Mouse (Mus musculus) midbrain, embryonic 13.5 days (tissue): ENCODE data around the gene Acvr1b. TPM values are rescaled to one million over a fixed set of nuclear protein-coding genes. Genes with fewer than 3 reads are reported as not detected.
A peak's percentile ranks its signal among the peaks of the same experiment; 100 is the strongest.

ENCODE experiments used
- ATAC-seq: fragments of 200-750 bp; cut with Nextera tagmentation; 2 replicates; pipeline ENCODE4 v1.8.0; 2017; ENCODE audit warnings: mild to moderate bottlenecking, moderate TSS enrichment, moderate library complexity
- H3K27ac ChIP-seq: fragments of 300-500 bp; sonication (generic); 2 replicates; pipeline ENCODE4 v1.5.1; 2015; ENCODE audit warnings: inconsistent platforms, mild to moderate bottlenecking, moderate library complexity
- H3K27me3 ChIP-seq: fragments of 300-500 bp; sonication (generic); 2 replicates; pipeline ENCODE4 v1.6.1; 2015; ENCODE audit warnings: mild to moderate bottlenecking, inconsistent platforms
- H3K36me3 ChIP-seq: fragments of 300-500 bp; sonication (generic); 2 replicates; pipeline ENCODE4 v1.6.1; 2015; ENCODE audit warnings: mild to moderate bottlenecking, inconsistent platforms
- H3K4me1 ChIP-seq: fragments of 300-500 bp; sonication (generic); replicated peaks from 2 replicates; pipeline ENCODE4 v1.6.1; 2015; ENCODE audit warnings: inconsistent platforms
- H3K4me2 ChIP-seq: fragments of 300-500 bp; sonication (generic); replicated peaks from 2 replicates; pipeline ENCODE4 v1.6.1; 2015; ENCODE audit warnings: moderate library complexity, mild to moderate bottlenecking, inconsistent platforms
- H3K4me3 ChIP-seq: fragments of 300-500 bp; sonication (generic); replicated peaks from 2 replicates; pipeline ENCODE4 v1.5.1; 2015; ENCODE audit warnings: mild to moderate bottlenecking, inconsistent platforms
- H3K9ac ChIP-seq: fragments of 300-500 bp; sonication (generic); replicated peaks from 2 replicates; pipeline ENCODE4 v1.6.1; 2015; ENCODE audit warnings: mild to moderate bottlenecking, inconsistent platforms
- H3K9me3 ChIP-seq: fragments of 300-500 bp; sonication (generic); 2 replicates; pipeline ENCODE4 v1.6.1; 2016; ENCODE audit warnings: mild to moderate bottlenecking, inconsistent platforms
- WGBS: fragments of 180-500 bp; shearing (Covaris S2); methylation state at CpG from one replicate; pipeline ENCODE4 v1.1.7; 2015; 5-methylcytosine and 5-hydroxymethylcytosine counted together
- polyA plus RNA-seq: library from polyadenylated mRNA; unstranded; fragments of >200 nt; fragmentation: Nextera tagmentation; extraction: Ambion mirVana; gene quantifications from 2 replicates; pipeline ENCODE4 v1.2.1, GENCODE M21; 2015

Gene Acvr1b
- polyA plus RNA-seq, 1 experiment from 2014 or later: 19.2 TPM

DNA sequence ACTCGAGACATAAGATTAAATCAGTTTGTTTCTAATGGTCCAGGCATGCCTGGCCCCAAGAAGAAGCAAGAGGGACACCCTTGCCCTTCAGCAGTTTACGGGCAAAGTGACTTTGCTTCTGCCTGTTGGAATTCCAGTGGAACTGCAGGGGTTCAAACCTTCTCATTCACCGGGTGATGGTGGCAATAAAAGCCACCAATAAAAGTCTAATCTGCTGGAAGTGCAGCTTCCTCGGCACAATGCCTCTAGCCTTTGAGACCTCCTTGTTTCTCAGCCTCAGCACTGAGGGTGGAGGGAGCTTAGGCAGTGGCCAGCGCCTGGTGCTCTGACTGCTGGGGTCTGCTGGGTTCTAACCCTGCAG lies 7.2 kb downstream of the Acvr1b start:
- 0 out of 2 replicates have a peak overlapping the region, but pooled peaks have one; percentile 25 for H3K27ac ChIP-seq
- H3K4me3 ChIP-seq: no peak overlapping the region
- H3K27me3 ChIP-seq: no peaks in the 10 kb centered on the region
- H3K36me3 ChIP-seq: peaks cover 10% of the 10 kb centered on the region
- H3K4me1 ChIP-seq: peaks cover 68% of the 10 kb centered on the region
- H3K9me3 ChIP-seq: 0 out of 2 replicates have a peak, but pooled peaks cover 4% of the 10 kb centered on the region
- WGBS: 17% methylated on average over 5 of the region's 5 CpGs
- H3K4me2 ChIP-seq: peak overlapping the region; percentile 15; the same call in 1 of the 2 replicates
- no peak for ATAC-seq
- H3K9ac ChIP-seq: peak overlapping the region; percentile 19; the same call in 1 of the 2 replicates

DNA sequence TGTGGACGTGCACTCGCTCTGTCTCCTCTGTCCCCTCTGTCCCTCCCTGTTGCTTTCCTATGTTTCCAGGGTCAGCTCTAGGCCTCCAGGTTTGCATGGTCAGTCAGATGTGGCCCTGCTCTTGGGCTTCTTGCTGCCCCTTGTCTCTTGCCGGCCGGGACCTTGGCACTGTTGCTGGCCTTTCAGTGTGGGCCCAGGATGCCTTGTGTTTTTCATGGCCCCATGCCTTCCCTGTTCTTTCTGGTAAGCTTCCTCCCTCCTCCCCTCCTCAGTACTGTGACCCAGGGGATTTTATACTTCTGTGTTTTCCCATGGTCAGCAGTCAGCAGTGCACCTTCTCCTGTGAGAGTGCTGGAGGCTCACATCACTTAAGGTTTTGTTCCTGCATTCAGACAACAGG lies 7.6 kb downstream of the Acvr1b start:
- Histone ChIP-seq H3K4me2 (peak overlapping the region; percentile 15; the same call in 1 of the 2 replicates), H3K9ac (peak overlapping the region; percentile 19; the same call in 1 of the 2 replicates), H3K4me3 (no peak overlapping the region), H3K9me3 (0 out of 2 replicates have a peak, but pooled peaks cover 4% of the 10 kb centered on the region), H3K4me1 (peaks cover 64% of the 10 kb centered on the region), H3K27ac (0 out of 2 replicates have a peak overlapping the region, but pooled peaks have one; percentile 25), H3K36me3 (peaks cover 10% of the 10 kb centered on the region), H3K27me3 (no peaks in the 10 kb centered on the region)
- ATAC-seq: no peak
- WGBS: 14% methylated on average over 4 of the region's 4 CpGs

GRCm38 (mm10) chr15:101182676-101183075 lies 8.8 kb downstream of the Acvr1b start:
- WGBS: 70% methylated on average over 5 of the region's 5 CpGs
- Histone ChIP-seq H3K4me1 (peaks cover 54% of the 10 kb centered on the region), H3K27ac (no peak overlapping the region; the same call in 1 of the 2 replicates), H3K4me3 (no peak overlapping the region), H3K9me3 (0 out of 2 replicates have a peak, but pooled peaks cover 4% of the 10 kb centered on the region), H3K27me3 (no peaks in the 10 kb centered on the region), H3K9ac (no peak overlapping the region), H3K36me3 (peaks cover 10% of the 10 kb centered on the region), H3K4me2 (no peak overlapping the region)
- ATAC-seq: no peak

GRCm38 (mm10) chr15:101184300-101184699 lies 10.4 kb downstream of the Acvr1b start:
- Histone ChIP-seq H3K36me3 (peaks cover 10% of the 10 kb centered on the region), H3K4me1 (peaks cover 41% of the 10 kb centered on the region), H3K4me3 (no peak overlapping the region), H3K9ac (no peak overlapping the region), H3K27ac (no peak overlapping the region), H3K9me3 (0 out of 2 replicates have a peak, but pooled peaks cover 4% of the 10 kb centered on the region), H3K27me3 (no peaks in the 10 kb centered on the region), H3K4me2 (no peak overlapping the region)
- 99% methylated on average over 8 of the region's 8 CpGs for WGBS
- no peak for ATAC-seq

GRCm38 (mm10) chr15:101185549-101185948 lies 11.7 kb downstream of the Acvr1b start:
- Histone ChIP-seq H3K9ac (no peak overlapping the region), H3K4me1 (peaks cover 40% of the 10 kb centered on the region), H3K4me2 (no peak overlapping the region), H3K36me3 (peaks cover 10% of the 10 kb centered on the region), H3K27ac (no peak overlapping the region), H3K9me3 (0 out of 2 replicates have a peak, but pooled peaks cover 4% of the 10 kb centered on the region), H3K4me3 (no peak overlapping the region), H3K27me3 (no peaks in the 10 kb centered on the region)
- 94% methylated on average over 3 of the region's 3 CpGs for WGBS
- no peak for ATAC-seq

DNA sequence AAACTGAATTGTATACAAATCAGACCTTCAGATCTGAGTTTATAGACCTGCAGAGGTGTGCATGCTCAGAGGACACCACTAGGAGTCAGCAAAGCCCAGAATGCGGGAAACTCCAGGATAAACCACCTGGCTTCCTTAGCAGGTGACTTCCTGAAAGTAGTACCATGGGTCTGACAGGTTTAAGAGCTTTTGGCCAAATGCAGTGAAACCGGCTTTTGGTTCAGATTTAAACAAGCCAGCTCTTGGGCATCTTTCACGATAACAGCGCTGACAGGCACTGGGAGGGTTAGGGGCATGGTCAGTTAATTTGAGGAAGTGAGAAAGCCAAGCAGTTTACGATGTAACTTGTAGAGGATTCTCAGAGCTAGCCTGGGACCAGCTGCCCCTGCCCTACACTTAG lies 14.0 kb downstream of the Acvr1b start:
- no peak for ATAC-seq
- 93% methylated on average over 5 of the region's 5 CpGs for WGBS
- H3K4me1 ChIP-seq: peaks cover 42% of the 10 kb centered on the region

DNA sequence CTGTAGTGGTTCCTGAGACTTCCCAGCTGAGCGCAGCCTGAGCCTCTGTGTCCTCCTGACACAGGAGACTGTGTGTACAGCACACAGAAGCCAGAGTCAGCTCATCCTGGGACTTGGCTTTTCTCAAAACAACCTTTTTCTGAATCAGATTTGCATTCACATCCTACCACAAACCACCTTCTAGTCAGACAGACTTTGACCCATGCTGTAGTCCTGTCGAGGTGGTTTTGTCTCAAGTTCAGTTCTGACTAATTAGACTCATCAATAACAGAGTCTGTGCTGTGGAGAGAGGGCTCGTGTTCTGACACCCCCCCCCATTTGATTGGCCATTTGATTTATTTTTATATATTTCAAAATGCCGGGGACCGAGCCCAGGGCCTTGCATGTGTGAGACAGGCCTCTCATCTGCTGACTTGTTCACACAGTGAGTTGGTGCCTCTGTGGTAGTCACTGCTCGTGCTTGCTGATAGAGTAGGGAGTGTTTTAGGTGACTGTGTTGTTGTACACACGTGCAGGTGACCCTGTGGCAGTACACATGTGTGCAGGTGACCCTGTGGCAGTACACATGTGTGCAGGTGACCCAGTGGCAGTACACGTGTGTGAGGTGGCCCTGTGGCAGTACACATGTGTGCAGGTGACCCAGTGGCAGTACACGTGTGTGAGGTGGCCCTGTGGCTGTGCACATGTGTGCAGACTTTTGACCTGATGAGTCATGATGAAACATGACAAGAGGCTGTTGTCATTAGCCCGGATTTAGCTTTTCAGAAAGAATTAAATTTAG lies 16.3 kb downstream of the Acvr1b start:
- H3K27me3 ChIP-seq: no peaks in the 10 kb centered on the region
- 0 out of 2 replicates have a peak, but pooled peaks cover 4% of the 10 kb centered on the region for H3K9me3 ChIP-seq
- peaks cover 46% of the 10 kb centered on the region for H3K4me1 ChIP-seq
- 87% methylated on average over 10 of the region's 10 CpGs for WGBS
- no peak for ATAC-seq
- H3K4me3 ChIP-seq: no peak overlapping the region
- no peak overlapping the region for H3K4me2 ChIP-seq
- peaks cover 20% of the 10 kb centered on the region for H3K36me3 ChIP-seq
- no peak overlapping the region for H3K9ac ChIP-seq
- H3K27ac ChIP-seq: no peak overlapping the region

More for the DNA sequence above, 14.0 kb downstream of the Acvr1b start:
- H3K36me3 ChIP-seq: peaks cover 10% of the 10 kb centered on the region
- no peak overlapping the region for H3K27ac ChIP-seq
- 0 out of 2 replicates have a peak, but pooled peaks cover 4% of the 10 kb centered on the region for H3K9me3 ChIP-seq
- no peak overlapping the region for H3K9ac ChIP-seq
- no peaks in the 10 kb centered on the region for H3K27me3 ChIP-seq
- H3K4me2 ChIP-seq: no peak overlapping the region
- H3K4me3 ChIP-seq: no peak overlapping the region

- peaks cover 46% of the 10 kb centered on the region for H3K4me1 ChIP-seq
- no peak overlapping the region for H3K9ac ChIP-seq
- H3K27ac ChIP-seq: no peak overlapping the region
- peaks cover 21% of the 10 kb centered on the region for H3K36me3 ChIP-seq
- no peaks in the 10 kb centered on the region for H3K27me3 ChIP-seq
- H3K9me3 ChIP-seq: no peaks in the 10 kb centered on the region
- H3K4me2 ChIP-seq: no peak overlapping the region
- no peak for ATAC-seq
- no peak overlapping the region for H3K4me3 ChIP-seq
- 78% methylated on average over 5 of the region's 5 CpGs for WGBS
Measured at GRCm38 (mm10) chr15:101190762-101191150, 16.9 kb downstream of the Acvr1b start.

- no peak overlapping the region for H3K4me3 ChIP-seq
- 12% methylated on average over 13 of the region's 13 CpGs for WGBS
- ATAC-seq: peak; percentile 74
- peak overlapping the region; percentile 51 for H3K27ac ChIP-seq
- no peaks in the 10 kb centered on the region for H3K9me3 ChIP-seq
- peaks cover 46% of the 10 kb centered on the region for H3K4me1 ChIP-seq
- H3K9ac ChIP-seq: no peak overlapping the region
- no peaks in the 10 kb centered on the region for H3K27me3 ChIP-seq
- H3K4me2 ChIP-seq: no peak overlapping the region
- peaks cover 30% of the 10 kb centered on the region for H3K36me3 ChIP-seq
Measured at GRCm38 (mm10) chr15:101191459-101192259, 17.8 kb downstream of the Acvr1b start.

DNA sequence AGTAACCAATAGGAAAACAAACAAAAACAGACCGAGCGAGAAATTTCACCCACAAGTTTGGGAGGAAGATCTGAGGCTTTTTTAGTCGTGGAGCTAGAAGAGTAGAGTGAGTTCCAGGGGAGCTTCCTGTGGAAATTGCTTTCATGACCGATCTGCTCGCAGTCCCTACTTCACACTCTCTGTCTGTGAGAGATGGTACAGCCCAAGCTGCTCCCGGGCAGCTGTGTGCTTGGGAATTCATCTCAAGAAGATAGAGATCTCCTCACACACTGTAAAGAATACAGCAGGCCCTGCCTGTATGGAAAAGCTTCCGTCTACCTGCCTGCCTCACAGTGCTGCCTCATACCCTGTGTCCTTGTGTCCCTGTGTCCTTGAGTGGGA lies 18.4 kb downstream of the Acvr1b start:
- H3K27ac ChIP-seq: peak overlapping the region; percentile 51; the same call in 1 of the 2 replicates

DNA sequence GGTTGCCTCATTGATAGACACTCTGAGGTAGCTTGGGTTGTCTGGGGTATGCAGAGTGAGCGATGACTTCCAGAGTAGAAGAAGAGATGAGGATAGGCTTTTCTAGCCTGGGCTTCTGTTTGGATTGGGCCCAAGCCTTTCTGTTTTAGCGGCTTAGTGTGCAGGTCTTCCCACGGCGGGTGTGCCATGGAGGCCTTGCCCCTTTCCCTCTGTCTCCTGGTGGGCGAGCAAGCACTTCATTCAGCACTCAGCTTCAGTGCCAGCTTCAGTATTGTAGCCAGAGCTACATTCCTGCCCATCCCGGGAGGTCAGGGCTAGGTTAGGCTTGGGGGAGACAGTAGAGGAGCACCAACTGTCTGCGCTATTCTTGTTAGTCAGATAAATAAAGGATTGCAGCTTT lies 18.8 kb downstream of the Acvr1b start:
- Histone ChIP-seq H3K4me2 (no peak overlapping the region), H3K9ac (no peak overlapping the region), H3K27ac (0 out of 2 replicates have a peak overlapping the region, but pooled peaks have one; percentile 21), H3K9me3 (no peaks in the 10 kb centered on the region), H3K27me3 (no peaks in the 10 kb centered on the region), H3K4me1 (peaks cover 46% of the 10 kb centered on the region), H3K36me3 (peaks cover 38% of the 10 kb centered on the region), H3K4me3 (no peak overlapping the region)
- ATAC-seq: no peak
- 81% methylated on average over 7 of the region's 7 CpGs for WGBS

More for the DNA sequence above, 18.4 kb downstream of the Acvr1b start:
- Histone ChIP-seq H3K9ac (no peak overlapping the region), H3K36me3 (peaks cover 36% of the 10 kb centered on the region), H3K4me2 (no peak overlapping the region), H3K9me3 (no peaks in the 10 kb centered on the region), H3K4me1 (peaks cover 46% of the 10 kb centered on the region), H3K27me3 (no peaks in the 10 kb centered on the region), H3K4me3 (no peak overlapping the region)
- ATAC-seq: no peak
- 41% methylated on average over 7 of the region's 7 CpGs for WGBS

GRCm38 (mm10) chr15:101193971-101194370 lies 20.1 kb downstream of the Acvr1b start:
- H3K36me3 ChIP-seq: peaks cover 45% of the 10 kb centered on the region
- no peak for ATAC-seq
- no peaks in the 10 kb centered on the region for H3K9me3 ChIP-seq
- H3K9ac ChIP-seq: 0 out of 2 replicates have a peak overlapping the region, but pooled peaks have one; percentile 23
- no peak overlapping the region for H3K27ac ChIP-seq
- peaks cover 42% of the 10 kb centered on the region for H3K4me1 ChIP-seq
- no peak overlapping the region for H3K4me3 ChIP-seq
- H3K27me3 ChIP-seq: no peaks in the 10 kb centered on the region
- H3K4me2 ChIP-seq: no peak overlapping the region
- WGBS: 96% methylated on average over 6 of the region's 6 CpGs
